Mouse (Mus musculus) erythroid progenitor cell, adult 5-6 weeks (primary cell): ENCODE results near the gene Gm42906. TPM values are rescaled to one million over a fixed set of nuclear protein-coding genes. Genes with fewer than 3 reads are reported as not detected.

Experiments
- ATAC-seq: replicated peaks from 2 replicates; pipeline ENCODE4 v1.8.0; 2016; ENCODE audit warnings: moderate number of reproducible peaks, mild to moderate bottlenecking, moderate TSS enrichment, inconsistent platforms; ENCODE audit not compliant: poor library complexity, low FRiP score, severe bottlenecking
- total RNA-seq, 2 experiments: library from RNA; stranded (forward) in 1 of 2; stranded (reverse) in 1 of 2; fragments of 150-400 nt in 1 of 2; fragments of 186-747, 209-891 nt in 1 of 2; gene quantifications; 2 replicates each; pipeline versions ENCODE4 v1.2.3 to v1.2.4; 2015 to 2017; ENCODE audit warnings: low replicate concordance in 2 of 2

The Gm42906 gene
- total RNA-seq, 2 experiments from 2014 or later = not detected

DNA sequence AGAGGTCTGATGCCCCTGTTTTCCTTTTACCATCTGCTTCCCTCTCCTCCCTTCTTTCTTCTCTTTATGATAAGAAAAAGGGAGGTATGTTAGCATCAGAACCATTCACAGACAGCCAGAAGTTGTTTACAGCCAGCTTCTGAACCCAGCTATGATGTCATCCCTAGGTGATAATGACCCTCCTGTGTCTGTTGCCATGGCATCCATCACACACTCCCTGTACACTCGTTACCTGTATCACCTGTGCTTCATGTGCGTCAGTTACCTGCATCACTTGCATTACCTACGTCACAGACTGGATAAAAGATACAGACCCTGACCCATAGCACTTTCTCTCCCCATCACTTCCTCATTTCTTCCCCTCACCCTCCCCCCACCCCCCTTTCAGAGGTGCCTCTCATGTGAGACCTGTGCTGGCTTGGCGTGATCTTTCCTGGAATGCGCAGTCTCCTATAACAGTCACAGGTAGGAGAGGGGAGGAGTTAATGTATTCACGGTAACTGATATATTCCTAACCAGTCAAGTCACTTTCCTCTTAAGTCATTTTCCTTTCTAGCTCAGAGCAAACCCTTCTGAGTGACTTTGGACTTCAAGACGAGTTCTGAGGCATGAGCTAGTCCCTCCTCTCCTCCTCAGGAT, 27.9 kb downstream of the Gm42906 start:
- no peak for ATAC-seq

DNA sequence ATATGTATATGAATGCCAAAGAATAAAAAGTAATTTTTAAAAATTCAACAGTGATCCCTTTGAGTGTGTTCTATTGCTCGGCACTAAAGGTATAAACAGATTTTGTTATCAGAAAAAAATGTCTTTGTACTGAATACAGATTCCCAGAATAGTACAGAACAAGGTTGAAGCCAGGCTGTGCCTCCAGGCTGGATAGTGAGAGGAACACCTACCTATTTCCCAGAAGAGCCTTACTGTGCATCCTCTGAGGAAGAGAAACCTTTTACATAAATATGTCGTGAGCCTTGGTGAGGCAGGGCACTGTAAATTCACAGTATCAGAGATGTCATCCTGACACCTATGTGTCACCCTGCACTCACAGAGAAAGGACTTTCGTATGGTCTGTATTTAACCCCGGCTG, 31.8 kb downstream of the Gm42906 start:
- ATAC-seq = no peak

DNA sequence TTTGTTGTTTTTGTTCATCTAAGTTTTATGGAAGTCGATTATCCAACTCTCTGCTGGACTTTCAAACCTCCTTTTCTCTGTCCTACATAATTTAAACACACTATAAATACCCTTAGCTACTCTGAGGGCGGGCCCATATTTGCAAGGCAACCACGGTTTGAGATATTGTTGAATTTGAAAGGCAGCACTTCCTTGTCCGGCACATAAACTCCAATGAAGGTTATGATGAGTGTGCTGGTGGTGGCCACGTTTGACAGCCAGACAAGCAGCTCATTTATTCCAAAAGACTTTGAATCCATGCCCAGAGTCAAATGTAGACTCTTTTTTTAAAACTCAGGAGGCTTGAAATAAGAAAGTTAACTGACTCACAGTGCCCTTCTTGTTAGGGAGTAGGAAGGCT, 33.3 kb downstream of the Gm42906 start:
- no peak for ATAC-seq

DNA sequence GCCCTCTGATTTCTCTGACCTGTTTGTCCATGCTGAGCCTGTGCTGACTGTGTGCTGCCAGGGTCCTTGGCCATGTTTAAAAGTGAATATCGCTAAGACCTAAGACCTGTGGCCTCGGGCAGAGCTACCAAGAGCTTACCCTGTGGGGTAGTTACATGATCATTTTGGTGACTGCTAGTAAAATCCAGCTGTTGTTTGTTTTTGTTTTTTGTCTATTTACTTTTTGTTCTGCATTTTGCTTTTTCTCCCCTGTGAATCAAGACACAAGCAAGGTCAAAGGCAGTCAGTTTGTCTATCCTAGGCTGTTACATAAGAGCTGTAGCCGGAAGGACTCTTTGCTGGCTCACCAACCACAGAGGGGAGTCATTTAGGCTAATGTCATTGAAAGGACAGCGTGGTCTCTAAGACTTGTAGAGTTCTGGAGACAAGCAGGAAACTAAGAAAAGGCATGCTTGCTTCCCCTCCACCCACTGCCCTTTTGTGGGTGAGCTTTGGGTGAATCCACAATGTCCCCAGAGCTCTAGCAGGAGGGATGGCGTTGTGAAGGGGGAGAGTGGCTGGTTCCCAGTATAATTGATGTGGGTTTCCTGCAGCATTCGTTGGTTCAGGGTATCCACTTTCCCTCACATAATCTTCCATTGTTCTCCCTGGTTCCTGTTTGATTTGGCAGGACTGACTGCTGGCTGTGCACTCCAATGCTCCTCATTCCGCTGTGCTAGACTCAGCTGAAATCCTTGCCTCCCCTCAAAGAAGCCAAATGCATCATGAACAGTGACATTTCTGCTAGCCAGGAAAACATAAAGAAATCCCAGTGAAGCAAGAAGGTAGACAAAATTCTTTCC, 33.9 kb downstream of the Gm42906 start:
- no peak for ATAC-seq

DNA sequence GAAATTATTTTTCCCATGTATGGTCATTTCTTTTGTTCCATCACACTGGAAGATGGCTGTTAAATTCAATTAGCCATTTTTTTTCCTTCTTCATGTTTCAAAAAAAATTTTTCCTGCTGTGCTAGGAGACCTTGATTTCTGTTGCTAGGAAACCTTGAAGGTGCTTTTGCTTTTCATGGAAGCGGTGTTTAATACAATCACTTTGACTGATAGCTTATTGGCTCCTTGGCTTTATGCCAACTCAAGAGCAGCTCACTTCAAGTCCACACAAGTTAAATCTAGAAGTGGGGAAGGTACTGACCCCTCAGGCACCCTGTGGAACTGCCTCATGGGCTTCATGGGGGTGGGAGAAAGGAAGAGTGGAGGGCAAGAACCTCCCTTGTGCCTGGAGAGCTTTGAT, 38.1 kb downstream of the Gm42906 start:
- ATAC-seq = no peak

DNA sequence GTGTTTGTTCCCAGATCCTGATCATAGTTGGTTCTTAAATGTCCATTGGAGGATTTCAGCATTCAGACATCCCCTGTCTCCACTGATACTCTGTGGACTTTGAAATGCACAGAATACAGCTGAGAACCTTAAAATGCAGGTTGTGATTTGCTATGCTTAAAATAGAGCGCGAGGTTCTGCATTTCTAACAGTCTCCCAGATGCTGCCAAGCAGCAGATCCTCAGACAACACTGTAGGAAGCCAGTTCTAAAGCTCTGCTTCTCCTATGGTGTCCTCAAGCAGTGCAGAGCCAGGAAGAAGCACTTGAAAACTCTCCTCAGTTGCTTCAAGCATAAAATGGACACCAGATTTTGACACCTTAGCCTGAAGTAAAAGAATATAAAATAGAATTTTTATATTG, 48.1 kb downstream of the Gm42906 start:
- no peak for ATAC-seq

DNA sequence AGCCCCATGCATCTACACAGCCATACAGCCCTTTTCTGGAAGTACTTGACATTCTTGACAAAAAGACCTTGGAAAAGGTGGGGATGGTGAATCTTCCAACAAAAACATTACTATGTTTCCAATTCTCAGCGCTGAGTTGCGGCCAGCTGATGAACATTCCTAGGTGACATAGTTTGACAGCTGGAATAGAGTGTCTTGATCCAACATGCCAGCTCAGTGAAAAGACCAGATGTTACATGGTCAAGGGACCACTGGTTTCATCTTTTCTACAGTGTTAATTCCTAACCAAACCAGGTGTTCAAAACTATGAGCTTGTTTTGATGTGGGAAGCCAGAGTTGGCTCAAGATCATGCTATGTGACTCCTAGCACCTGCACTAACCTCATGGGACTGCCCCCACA, 48.8 kb downstream of the Gm42906 start:
- ATAC-seq = no peak

DNA sequence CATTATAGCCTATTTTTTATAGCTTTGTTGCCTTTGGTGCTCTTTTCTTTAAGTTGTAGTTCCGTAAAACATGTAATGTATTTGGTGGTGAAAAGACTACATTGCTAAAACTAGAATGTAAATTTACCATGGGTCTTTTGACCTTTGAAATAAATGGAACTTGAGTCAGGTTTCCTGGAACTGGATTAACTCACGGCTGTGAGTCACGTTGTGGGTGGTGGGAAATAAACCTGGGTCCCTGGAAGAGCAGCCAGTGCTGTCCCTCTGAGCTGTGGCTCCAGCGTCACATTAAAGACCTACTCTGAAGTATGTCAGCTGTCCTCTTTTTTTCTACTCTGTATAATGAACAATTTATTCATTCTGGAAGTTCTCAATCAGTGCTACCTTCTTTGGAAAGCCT, 51.0 kb downstream of the Gm42906 start:
- no peak for ATAC-seq

DNA sequence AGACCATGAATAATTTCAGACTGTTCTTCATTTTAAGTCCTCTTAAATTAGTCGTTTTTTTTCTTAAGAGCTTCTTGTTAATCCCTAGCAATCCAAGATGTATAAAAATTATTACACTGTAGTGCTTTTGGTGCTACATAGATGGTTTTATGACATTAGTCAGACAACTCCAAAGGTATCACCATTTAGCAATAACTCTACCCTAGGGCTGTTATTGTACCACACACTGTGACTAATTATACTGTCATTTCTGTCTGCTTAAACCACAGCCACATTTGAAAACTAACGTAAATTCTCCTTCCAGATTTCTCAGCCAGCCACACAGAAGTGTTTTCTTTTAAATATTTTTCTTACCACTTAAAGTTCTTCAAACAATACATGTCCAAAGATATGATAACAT, 53.1 kb downstream of the Gm42906 start:
- ATAC-seq = no peak

DNA sequence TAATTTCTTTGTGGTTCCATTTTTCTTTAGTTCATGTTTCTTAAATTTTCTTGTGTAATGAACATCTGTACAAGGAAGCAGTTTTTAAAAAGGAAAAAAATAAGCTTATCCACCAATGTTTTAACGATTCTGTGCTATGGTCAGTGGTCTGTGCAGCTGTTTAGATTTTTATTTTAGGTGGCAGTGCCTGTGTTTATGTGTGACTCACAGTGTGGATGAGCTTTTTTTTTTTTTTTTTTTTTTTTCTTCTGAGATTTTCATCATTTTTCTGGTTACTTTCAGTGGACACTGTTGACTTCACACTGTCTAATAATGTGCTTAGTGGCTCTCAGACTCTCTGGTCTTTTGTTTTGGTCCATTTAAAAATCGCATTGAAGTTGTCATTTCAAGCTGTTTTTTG, 56.8 kb downstream of the Gm42906 start:
- no peak for ATAC-seq

DNA sequence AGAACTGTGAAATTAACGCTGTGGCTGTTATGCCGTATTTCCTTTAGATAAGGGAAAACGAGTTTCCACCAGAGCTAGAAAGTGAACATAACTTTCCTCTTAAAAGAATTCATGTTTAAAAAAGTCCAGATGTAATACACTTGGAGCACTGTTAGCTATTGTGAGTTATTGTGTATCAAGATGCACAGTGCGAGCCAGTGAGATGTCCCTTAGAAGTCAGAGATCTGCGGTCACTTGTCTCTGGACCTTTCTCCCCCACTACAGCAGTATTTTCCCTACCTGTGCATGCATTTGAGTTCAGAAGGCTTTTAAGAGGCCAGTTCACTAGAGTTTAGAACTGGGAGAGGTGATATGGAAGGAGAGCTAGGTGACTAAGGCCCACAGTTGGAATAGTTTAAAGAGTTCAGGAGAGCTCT, 58.6 kb downstream of the Gm42906 start:
- ATAC-seq = peak; percentile 5; the same call in 1 of the 2 replicates

DNA sequence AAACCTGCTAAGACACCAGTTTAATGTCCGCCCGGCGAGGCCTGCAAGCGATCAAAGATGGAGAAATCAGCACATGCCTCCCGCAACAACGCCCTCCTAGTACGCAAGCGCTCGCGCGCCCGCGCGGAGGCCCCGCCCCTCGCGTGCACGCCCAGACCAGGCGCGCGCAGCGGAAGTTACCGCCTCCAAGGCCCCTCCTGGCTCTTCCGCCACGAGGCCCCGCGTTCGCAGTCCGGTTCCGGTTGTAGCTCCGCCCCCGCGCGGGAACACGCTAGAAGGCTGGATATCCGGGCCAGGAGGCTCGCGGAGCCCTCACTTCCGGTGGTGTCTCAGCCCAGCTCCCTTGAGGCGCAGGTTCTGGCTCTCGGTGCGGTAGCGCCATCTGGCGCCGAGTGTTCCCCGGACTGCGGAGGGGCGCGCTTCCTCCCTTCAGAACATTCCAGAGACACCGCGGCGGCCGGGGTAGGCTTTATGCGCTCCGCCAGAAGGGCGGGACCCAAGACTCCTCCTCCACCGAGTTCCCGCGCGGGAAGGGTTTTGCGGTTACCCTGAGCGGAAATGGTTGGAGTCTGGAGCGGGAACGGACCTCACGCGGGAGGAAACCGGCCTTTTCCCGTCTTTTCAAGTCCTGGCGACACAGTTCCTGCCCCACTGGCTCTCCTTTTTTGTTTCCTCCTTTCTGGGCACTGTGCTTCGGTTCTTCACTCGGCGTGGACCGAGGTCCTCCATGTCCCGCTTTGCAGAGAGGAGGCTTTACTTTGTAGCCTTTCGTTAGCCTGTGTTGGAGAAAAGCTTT, 59.4 kb downstream of the Gm42906 start:
- peak; percentile 95 for ATAC-seq

DNA sequence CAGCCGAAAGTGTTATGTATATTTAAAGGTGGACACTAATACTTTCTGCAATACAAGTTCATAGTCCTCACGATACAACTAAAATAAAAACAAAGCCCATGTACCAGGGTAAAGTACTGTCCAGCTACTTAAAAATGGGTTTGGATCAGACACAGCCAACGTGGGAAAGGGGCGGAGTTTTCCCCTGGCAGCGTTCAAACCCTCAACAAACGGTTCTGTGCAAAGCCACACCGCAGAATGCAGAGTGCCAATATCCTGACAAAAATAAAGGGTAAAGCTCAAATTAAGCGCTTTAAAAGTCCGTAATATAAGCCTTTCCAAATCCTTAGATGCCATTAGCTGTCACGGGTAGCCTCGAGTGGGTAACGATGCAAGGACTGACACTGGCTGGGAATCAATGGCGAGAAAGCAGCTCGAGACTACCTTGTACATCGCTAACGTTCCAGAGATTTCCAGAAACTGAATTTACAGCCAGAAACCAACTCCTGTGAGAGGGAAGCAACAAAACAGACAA, 60.0 kb downstream of the Gm42906 start:
- peak; percentile 31 for ATAC-seq

DNA sequence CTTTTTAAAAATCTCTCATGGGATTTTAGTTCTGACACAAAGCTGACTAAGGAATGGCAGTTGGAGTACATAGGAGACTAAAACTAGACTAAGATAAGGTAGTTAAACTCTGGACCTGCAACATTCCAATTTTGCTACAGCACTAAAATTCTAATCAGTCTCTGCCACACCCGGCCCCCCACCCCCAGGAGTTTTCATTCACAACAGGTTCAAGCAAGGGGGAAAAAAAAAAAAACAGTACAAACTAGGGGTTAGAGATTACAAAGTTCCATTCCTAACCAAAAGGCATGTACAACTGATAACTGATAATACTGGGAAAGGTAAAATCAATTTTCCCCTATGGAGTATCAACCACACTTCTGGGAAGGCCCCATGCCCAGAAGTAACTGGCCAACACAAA, 60.6 kb downstream of the Gm42906 start:
- no peak for ATAC-seq

DNA sequence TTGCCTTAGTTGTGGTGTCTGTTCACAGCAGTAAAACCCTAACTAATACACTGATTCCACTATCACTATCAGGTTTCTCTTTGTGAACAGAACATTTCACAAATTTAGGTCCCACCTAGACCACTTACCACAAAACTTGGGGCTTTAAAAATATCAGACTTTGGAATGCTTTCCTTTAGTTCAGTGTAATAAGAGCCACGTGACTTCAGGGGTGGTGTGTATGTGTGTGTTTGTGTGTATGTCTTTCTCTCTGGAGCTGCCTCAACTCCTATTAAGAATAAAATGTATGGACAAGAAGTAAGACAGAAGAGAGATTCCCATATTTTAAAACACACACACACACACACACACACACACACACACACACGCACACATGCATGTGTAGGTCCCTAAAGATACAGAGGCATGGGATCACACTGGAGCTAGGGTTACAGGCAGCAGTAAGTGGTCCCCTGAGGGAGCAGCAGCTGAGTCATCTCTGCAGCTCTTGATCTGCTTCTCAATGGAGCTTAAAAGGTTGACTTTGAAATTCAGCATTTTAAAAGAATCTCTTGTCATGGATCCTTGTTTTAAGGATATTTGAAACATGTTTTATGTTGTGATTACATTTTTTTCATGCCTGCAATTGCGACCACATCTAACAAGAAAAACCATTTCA, 64.5 kb downstream of the Gm42906 start:
- no peak for ATAC-seq

DNA sequence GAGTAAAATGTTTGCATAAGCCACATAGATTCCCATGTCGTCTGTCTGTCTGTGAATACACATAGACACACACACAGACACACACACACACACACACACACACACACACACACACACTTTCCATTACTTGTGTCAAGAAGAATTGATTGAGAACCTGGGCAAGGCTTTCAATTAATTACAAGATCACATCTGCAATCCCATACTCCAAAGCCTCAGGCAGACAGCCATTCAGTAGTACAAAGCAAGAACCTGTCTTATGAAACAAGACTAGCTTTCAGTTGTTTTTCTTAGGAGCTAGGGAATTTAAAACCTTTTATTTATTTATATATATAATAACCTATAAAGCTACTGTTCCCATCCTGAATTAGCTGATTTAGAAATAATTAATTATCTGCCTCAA, 78.3 kb downstream of the Gm42906 start:
- ATAC-seq = no peak

DNA sequence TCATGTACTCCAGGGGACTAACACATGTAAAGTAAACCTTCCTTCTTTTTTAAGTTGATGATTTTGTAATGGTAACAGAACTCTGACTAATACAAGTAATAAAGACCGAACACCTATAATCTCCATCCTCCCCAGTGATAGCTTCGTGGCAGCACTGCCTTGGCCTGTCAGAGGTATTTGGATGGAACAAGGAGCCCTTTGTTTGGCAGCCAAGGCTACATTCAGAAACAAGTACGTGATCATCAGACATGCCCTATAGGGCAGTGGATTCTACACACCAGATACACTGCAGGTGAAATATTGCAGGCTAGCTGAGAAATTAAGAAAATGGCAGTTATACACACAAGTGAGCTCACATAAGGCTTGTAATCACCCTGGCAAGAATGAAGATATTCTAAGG, 79.5 kb downstream of the Gm42906 start:
- no peak for ATAC-seq

DNA sequence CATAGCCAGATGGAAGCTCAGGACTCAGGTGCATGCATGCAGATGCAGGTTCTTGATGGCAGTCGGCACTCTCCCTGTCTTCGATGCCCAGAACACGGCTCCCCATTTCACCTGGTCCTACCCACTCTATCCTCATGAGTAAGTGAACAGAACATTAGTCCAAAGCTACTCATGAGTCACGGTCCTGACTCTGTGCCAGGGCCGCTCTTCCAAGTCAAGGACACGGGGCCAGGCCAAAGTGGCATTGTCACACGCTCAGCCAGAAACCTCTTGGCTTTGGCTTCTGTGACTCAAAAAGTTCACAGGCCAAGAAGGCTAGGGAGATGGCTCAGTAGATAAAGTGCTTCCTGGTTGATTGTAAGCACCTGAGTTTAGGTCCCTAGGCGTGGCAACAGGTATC, 81.3 kb downstream of the Gm42906 start:
- no peak for ATAC-seq

DNA sequence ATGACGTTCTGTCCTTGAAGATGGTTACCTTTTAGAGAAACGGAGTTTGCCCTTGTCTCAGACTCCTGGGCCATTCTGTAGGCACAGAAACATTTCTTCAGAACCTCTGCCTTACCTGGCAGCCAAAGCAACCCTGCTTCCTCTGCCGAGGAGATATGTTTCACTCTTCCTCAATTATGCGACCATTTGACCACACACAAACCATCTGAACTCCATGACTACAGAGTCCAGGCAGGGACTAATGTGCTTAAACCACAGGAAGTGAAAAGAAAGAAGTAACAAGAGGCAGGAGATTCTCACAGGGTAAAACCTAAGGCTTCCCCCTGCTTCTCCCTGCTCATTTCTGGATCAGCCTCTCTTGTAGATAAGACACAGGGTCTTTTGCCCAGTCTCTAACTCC, 83.2 kb downstream of the Gm42906 start:
- no peak for ATAC-seq

DNA sequence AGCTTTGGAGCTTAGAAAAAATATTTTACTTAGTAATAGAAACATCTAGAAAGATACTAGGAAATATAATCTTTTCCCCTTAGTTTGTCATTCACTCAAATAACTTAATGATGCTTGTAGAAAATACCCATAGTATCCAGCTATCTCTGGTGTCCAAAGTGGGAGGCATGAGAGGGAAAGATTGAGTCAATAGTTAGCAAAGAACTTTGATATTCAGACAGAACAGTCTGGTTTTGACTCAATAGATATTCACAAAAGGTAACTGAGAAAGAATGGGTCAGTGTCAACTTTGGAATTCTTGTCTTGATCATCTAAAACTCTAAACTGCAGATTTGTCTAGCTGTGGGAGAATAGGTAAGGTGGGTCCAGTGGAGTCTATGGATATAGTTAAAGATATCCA, 94.3 kb downstream of the Gm42906 start:
- no peak for ATAC-seq
